26 mouse cellular contexts compared by ENCODE assay signal in genomic region chr11:57605660-57606059, GRCm38 (mm10). TPM values are rescaled to one million over a fixed set of nuclear protein-coding genes. Genes with fewer than 3 reads are reported as not detected.
DNase-seq lines count a peak whose midpoint lies in the region; ATAC-seq lines count a peak whose summit lies in the region.
"Had no signal": no experiment of that assay in that cellular context is flagged by ENCODE, and none has a peak within 500 bp of the region (broad histone marks: within the 10 kb centered on the region; RNA-seq: fewer than 3 reads in every experiment).

No protein-coding gene starts in this region.

- H3K36me3 ChIP-seq in forebrain, embryonic 13.5 days (ENCODE audit: poor library complexity, severe bottlenecking), result no peaks in the 10 kb centered on the region
- H3K36me3 ChIP-seq in forebrain, embryonic 10.5 days (replicated peaks), result no peaks in the 10 kb centered on the region
- no peaks in the 10 kb centered on the region for H3K36me3 ChIP-seq in forebrain, embryonic 16.5 days (ENCODE audit: control insufficient read depth, insufficient read depth)
- H3K36me3 ChIP-seq in forebrain, embryonic 15.5 days, result no peaks in the 10 kb centered on the region
- no peaks in the 10 kb centered on the region for H3K36me3 ChIP-seq in midbrain, embryonic 10.5 days
- no peaks in the 10 kb centered on the region for H3K36me3 ChIP-seq in midbrain, embryonic 15.5 days (replicated peaks)
- H3K36me3 ChIP-seq in midbrain, embryonic 14.5 days (ENCODE audit: control insufficient read depth, insufficient read depth, low read length), result no peaks in the 10 kb centered on the region
- H3K36me3 ChIP-seq in midbrain, embryonic 16.5 days (ENCODE audit: control insufficient read depth, insufficient read depth, low read length), result no peaks in the 10 kb centered on the region
- H3K36me3 ChIP-seq: embryonic facial prominence, embryonic 13.5 days; embryonic facial prominence, embryonic 15.5 days; G1E had no signal

- no peak overlapping the region for H3K27ac ChIP-seq in forebrain, embryonic 13.5 days
- no peak overlapping the region for H3K27ac ChIP-seq in forebrain, embryonic 10.5 days
- no peak overlapping the region for H3K27ac ChIP-seq in forebrain, embryonic 16.5 days (ENCODE audit: low read length)
- H3K27ac ChIP-seq in forebrain, embryonic 15.5 days (replicated peaks), result no peak overlapping the region; the same call in 1 of the 2 replicates
- H3K27ac ChIP-seq in midbrain, embryonic 10.5 days (replicated peaks), result 0 out of 2 replicates have a peak overlapping the region, but pooled peaks have one; percentile 30
- no peak overlapping the region; the same call in 1 of the 2 replicates for H3K27ac ChIP-seq in midbrain, embryonic 15.5 days
- H3K27ac ChIP-seq in midbrain, embryonic 14.5 days (replicated peaks; ENCODE audit: low read depth, low read length), result peak overlapping the region; percentile 16; the same call in 1 of the 2 replicates
- H3K27ac ChIP-seq in midbrain, embryonic 16.5 days (ENCODE audit: low read length), result no peak overlapping the region
- H3K27ac ChIP-seq: embryonic facial prominence, embryonic 13.5 days; embryonic facial prominence, embryonic 15.5 days had no signal

- no peak for DNase-seq in forebrain, embryonic 10.5 days (ENCODE audit: extremely low spot score, low spot score)
- no peak for DNase-seq in midbrain, embryonic 10.5 days (ENCODE audit: low spot score)
- DNase-seq in midbrain, embryonic 14.5 days, result no peak
- DNase-seq: adrenal gland, adult 8-10 months; adrenal gland, postnatal 14 days; adrenal gland, postnatal 36 days; B cell, adult 2 months; cerebellum, adult 11 months; cerebellum, adult 18-20 months; cerebellum, adult 8-10 months; cerebellum, adult 9-11 months; cerebellum, postnatal 14 days; cerebellum, postnatal 36 days; embryo, embryonic 11 days had no signal

- peaks cover 45% of the 10 kb centered on the region for H3K27me3 ChIP-seq in forebrain, embryonic 13.5 days
- H3K27me3 ChIP-seq in forebrain, embryonic 10.5 days (ENCODE audit: poor library complexity, severe bottlenecking), result peaks cover 54% of the 10 kb centered on the region
- H3K27me3 ChIP-seq in forebrain, embryonic 16.5 days (replicated peaks; ENCODE audit: control insufficient read depth, insufficient read depth, low read length), result 0 out of 2 replicates have a peak, but pooled peaks cover 3% of the 10 kb centered on the region
- H3K27me3 ChIP-seq in forebrain, embryonic 15.5 days, result no peaks in the 10 kb centered on the region
- H3K27me3 ChIP-seq in midbrain, embryonic 10.5 days (ENCODE audit: low read depth, poor library complexity, severe bottlenecking), result peaks cover 53% of the 10 kb centered on the region
- H3K27me3 ChIP-seq in midbrain, embryonic 15.5 days (replicated peaks), result peaks cover 2% of the 10 kb centered on the region; the same call in 1 of the 2 replicates
- no peaks in the 10 kb centered on the region for H3K27me3 ChIP-seq in midbrain, embryonic 14.5 days (ENCODE audit: control insufficient read depth, insufficient read depth, low read length)
- H3K27me3 ChIP-seq in midbrain, embryonic 16.5 days (ENCODE audit: control insufficient read depth, insufficient read depth, low read depth, low read length), result peaks cover 4% of the 10 kb centered on the region; the same call in 1 of the 2 replicates
- H3K27me3 ChIP-seq: embryonic facial prominence, embryonic 15.5 days had no signal

- H3K4me3 ChIP-seq in forebrain, embryonic 13.5 days, result no peak overlapping the region
- H3K4me3 ChIP-seq in forebrain, embryonic 10.5 days, result no peak overlapping the region
- H3K4me3 ChIP-seq in forebrain, embryonic 16.5 days (replicated peaks; ENCODE audit: low read length), result no peak overlapping the region
- no peak overlapping the region for H3K4me3 ChIP-seq in forebrain, embryonic 15.5 days
- H3K4me3 ChIP-seq in midbrain, embryonic 10.5 days, result no peak overlapping the region
- H3K4me3 ChIP-seq in midbrain, embryonic 15.5 days, result no peak overlapping the region
- H3K4me3 ChIP-seq in midbrain, embryonic 14.5 days (replicated peaks; ENCODE audit: low read depth, low read length), result no peak overlapping the region
- no peak overlapping the region for H3K4me3 ChIP-seq in midbrain, embryonic 16.5 days (ENCODE audit: low read depth, low read length)
- H3K4me3 ChIP-seq: embryonic facial prominence, embryonic 13.5 days; embryonic facial prominence, embryonic 15.5 days; erythroblast, embryonic 14.5 days had no signal

- H3K9ac ChIP-seq in forebrain, embryonic 13.5 days, result no peak overlapping the region
- H3K9ac ChIP-seq in forebrain, embryonic 16.5 days (replicated peaks; ENCODE audit: low read depth, low read length), result no peak overlapping the region
- H3K9ac ChIP-seq in forebrain, embryonic 15.5 days (replicated peaks), result no peak overlapping the region
- H3K9ac ChIP-seq in midbrain, embryonic 15.5 days, result no peak overlapping the region
- H3K9ac ChIP-seq in midbrain, embryonic 14.5 days (replicated peaks; ENCODE audit: low read length), result no peak overlapping the region
- no peak overlapping the region for H3K9ac ChIP-seq in midbrain, embryonic 16.5 days (ENCODE audit: low read depth, low read length)
- H3K9ac ChIP-seq: embryonic facial prominence, embryonic 13.5 days; embryonic facial prominence, embryonic 15.5 days had no signal

- no peak for ATAC-seq in forebrain, embryonic 13.5 days
- 0 out of 2 replicates have a peak, but pooled peaks have one; percentile 7 for ATAC-seq in forebrain, embryonic 16.5 days
- no peak for ATAC-seq in forebrain, embryonic 15.5 days (replicated peaks)
- no peak for ATAC-seq in midbrain, embryonic 15.5 days (replicated peaks)
- ATAC-seq in midbrain, embryonic 14.5 days (ENCODE audit: low FRiP score, low TSS enrichment), result no peak
- ATAC-seq in midbrain, embryonic 16.5 days, result no peak
- ATAC-seq: activated CD4-positive, CD25-positive, alpha-beta regulatory T cell, adult 4 months; CD4-positive, CD25-positive, alpha-beta regulatory T cell, adult 4 months; Patski had no signal

- no peaks in the 10 kb centered on the region for H3K9me3 ChIP-seq in forebrain, embryonic 13.5 days (replicated peaks)
- no peaks in the 10 kb centered on the region for H3K9me3 ChIP-seq in forebrain, embryonic 10.5 days
- H3K9me3 ChIP-seq in forebrain, embryonic 16.5 days (ENCODE audit: control insufficient read depth, low read length), result no peaks in the 10 kb centered on the region
- no peaks in the 10 kb centered on the region for H3K9me3 ChIP-seq in forebrain, embryonic 15.5 days
- no peaks in the 10 kb centered on the region for H3K9me3 ChIP-seq in midbrain, embryonic 10.5 days (replicated peaks)
- no peaks in the 10 kb centered on the region for H3K9me3 ChIP-seq in midbrain, embryonic 15.5 days
- no peaks in the 10 kb centered on the region for H3K9me3 ChIP-seq in midbrain, embryonic 14.5 days (ENCODE audit: control insufficient read depth, low read length)
- H3K9me3 ChIP-seq in midbrain, embryonic 16.5 days (replicated peaks; ENCODE audit: control insufficient read depth, low read length, poor library complexity, severe bottlenecking), result no peaks in the 10 kb centered on the region
- H3K9me3 ChIP-seq: embryonic facial prominence, embryonic 13.5 days; embryonic facial prominence, embryonic 15.5 days; G1E had no signal

- WGBS in forebrain, embryonic 13.5 days, result 71% methylated on average over 3 of the region's 3 CpGs
- 86% methylated on average over 3 of the region's 3 CpGs for WGBS in forebrain, embryonic 10.5 days
- WGBS in forebrain, embryonic 16.5 days, result 52% methylated on average over 3 of the region's 3 CpGs
- 53% methylated on average over 3 of the region's 3 CpGs for WGBS in forebrain, embryonic 15.5 days
- 89% methylated on average over 3 of the region's 3 CpGs for WGBS in midbrain, embryonic 10.5 days
- WGBS in midbrain, embryonic 15.5 days, result 80% methylated on average over 3 of the region's 3 CpGs
- WGBS in midbrain, embryonic 14.5 days, result 86% methylated on average over 3 of the region's 3 CpGs
- 76% methylated on average over 3 of the region's 3 CpGs for WGBS in midbrain, embryonic 16.5 days

- 0 out of 2 replicates have a peak overlapping the region, but pooled peaks have one; percentile 3 for H3K4me2 ChIP-seq in forebrain, embryonic 13.5 days
- no peak overlapping the region for H3K4me2 ChIP-seq in forebrain, embryonic 16.5 days (ENCODE audit: low read length)
- H3K4me2 ChIP-seq in forebrain, embryonic 15.5 days (replicated peaks), result no peak overlapping the region
- no peak overlapping the region for H3K4me2 ChIP-seq in midbrain, embryonic 15.5 days
- H3K4me2 ChIP-seq in midbrain, embryonic 14.5 days (ENCODE audit: low read length), result no peak overlapping the region
- H3K4me2 ChIP-seq in midbrain, embryonic 16.5 days (ENCODE audit: low read length), result no peak overlapping the region
- H3K4me2 ChIP-seq: embryonic facial prominence, embryonic 13.5 days; embryonic facial prominence, embryonic 15.5 days had no signal

- peaks cover 30% of the 10 kb centered on the region for H3K4me1 ChIP-seq in forebrain, embryonic 13.5 days
- H3K4me1 ChIP-seq in forebrain, embryonic 10.5 days, result peaks cover 30% of the 10 kb centered on the region
- peaks cover 25% of the 10 kb centered on the region for H3K4me1 ChIP-seq in forebrain, embryonic 16.5 days (replicated peaks; ENCODE audit: control insufficient read depth, insufficient read depth, low read length)
- peaks cover 27% of the 10 kb centered on the region for H3K4me1 ChIP-seq in forebrain, embryonic 15.5 days
- H3K4me1 ChIP-seq in midbrain, embryonic 10.5 days, result peaks cover 28% of the 10 kb centered on the region
- H3K4me1 ChIP-seq in midbrain, embryonic 15.5 days, result peaks cover 26% of the 10 kb centered on the region
- peaks cover 21% of the 10 kb centered on the region for H3K4me1 ChIP-seq in midbrain, embryonic 14.5 days (ENCODE audit: control insufficient read depth, insufficient read depth, low read length)
- H3K4me1 ChIP-seq in midbrain, embryonic 16.5 days (ENCODE audit: control insufficient read depth, insufficient read depth, low read length), result peaks cover 16% of the 10 kb centered on the region

RNA-seq across cellular contexts. Expression of gene Galnt10, which starts 39.6 kb away (rescaled TPM):
- 10.4 and 10.7 TPM in 2 replicates for polyA plus RNA-seq in forebrain, embryonic 13.5 days (2015; fragmentation: Nextera tagmentation; extraction: Ambion mirVana)
- 18.3 and 18.6 TPM in 2 replicates for polyA plus RNA-seq in forebrain, embryonic 10.5 days (2016; fragmentation: Nextera tagmentation; extraction: Ambion mirVana)
- 12.8 and 13.3 TPM in 2 replicates for polyA plus RNA-seq in forebrain, embryonic 16.5 days (2015; fragmentation: Nextera tagmentation; extraction: Ambion mirVana)
- polyA plus RNA-seq in forebrain, embryonic 15.5 days (2015; fragmentation: Nextera tagmentation; extraction: Ambion mirVana), result 14.3 and 15.3 TPM in 2 replicates
- 28.1 and 30.7 TPM in 2 replicates for polyA plus RNA-seq in midbrain, embryonic 10.5 days (2016; fragmentation: Nextera tagmentation; extraction: Ambion mirVana)
- 16.4 and 16.5 TPM in 2 replicates for polyA plus RNA-seq in midbrain, embryonic 15.5 days (2015; fragmentation: Nextera tagmentation; extraction: Ambion mirVana)
- polyA plus RNA-seq in midbrain, embryonic 14.5 days (2014; fragmentation: Nextera tagmentation; extraction: Ambion mirVana), result 10.1 and 11.6 TPM in 2 replicates
- 14.7 and 14.8 TPM in 2 replicates for polyA plus RNA-seq in midbrain, embryonic 16.5 days (2015; fragmentation: Nextera tagmentation; extraction: Ambion mirVana)

Comparison
In these comparisons a context has a peak if more than half of its experiments do, and no peak if none do; other contexts are left out.
1. H3K27ac ChIP-seq: peak in midbrain, embryonic 10.5 days (single experiment) and midbrain, embryonic 14.5 days (single experiment); none in forebrain, embryonic 13.5 days (single experiment), forebrain, embryonic 10.5 days (single experiment), forebrain, embryonic 16.5 days (single experiment), forebrain, embryonic 15.5 days (single experiment), midbrain, embryonic 15.5 days (single experiment) and midbrain, embryonic 16.5 days (single experiment).